Mouse (Mus musculus) limb, embryonic 14.5 days (tissue): Measurements from ENCODE around the gene Dazap1. TPM values are rescaled to one million over a fixed set of nuclear protein-coding genes. Genes with fewer than 3 reads are reported as not detected.

Experiments
- ATAC-seq: fragments of 200-750 bp; cut with Nextera tagmentation; 2 replicates; pipeline ENCODE4 v1.8.0; 2017; ENCODE audit warnings: low read depth, moderate number of reproducible peaks, moderate TSS enrichment; ENCODE audit not compliant: low FRiP score
- DNase-seq: peaks from one replicate; pipeline ENCODE4 v3.0.0-alpha.2; 2015; ENCODE audit warnings: low spot score
- H3K27ac ChIP-seq: fragments of 300-500 bp; sonication (generic); replicated peaks from 2 replicates; pipeline ENCODE4 v1.5.1; 2014; ENCODE audit warnings: low read depth, mild to moderate bottlenecking, low read length, moderate library complexity, mixed read lengths
- H3K27me3 ChIP-seq: fragments of 300-500 bp; sonication (generic); 2 replicates; pipeline ENCODE4 v1.6.1; 2014; ENCODE audit warnings: low read length, mixed read lengths; ENCODE audit not compliant: control insufficient read depth, insufficient read depth
- H3K36me3 ChIP-seq: fragments of 300-500 bp; sonication (generic); 2 replicates; pipeline ENCODE4 v1.6.1; 2014; ENCODE audit warnings: mild to moderate bottlenecking, low read length, moderate library complexity, mixed read lengths; ENCODE audit not compliant: control insufficient read depth, insufficient read depth
- H3K4me1 ChIP-seq: fragments of 300-500 bp; sonication (generic); 2 replicates; pipeline ENCODE4 v1.6.1; 2014; ENCODE audit warnings: antibody characterized with exemption, low read length, mixed read lengths; ENCODE audit not compliant: control insufficient read depth, insufficient read depth
- H3K4me2 ChIP-seq: fragments of 300-500 bp; sonication (generic); replicated peaks from 2 replicates; pipeline ENCODE4 v1.6.1; 2014; ENCODE audit warnings: low read depth, mild to moderate bottlenecking, low read length, moderate library complexity; ENCODE audit not compliant: severe bottlenecking
- H3K4me3 ChIP-seq: fragments of 300-500 bp; sonication (generic); replicated peaks from 2 replicates; pipeline ENCODE4 v1.5.1; 2014; ENCODE audit warnings: low read length
- H3K9ac ChIP-seq: fragments of 300-500 bp; sonication (generic); 2 replicates; pipeline ENCODE4 v1.6.1; 2014; ENCODE audit warnings: mild to moderate bottlenecking, low read depth, low read length, moderate library complexity; ENCODE audit not compliant: severe bottlenecking
- H3K9me3 ChIP-seq: fragments of 300-500 bp; sonication (generic); 2 replicates; pipeline ENCODE4 v1.6.1; 2016; ENCODE audit warnings: low read length; ENCODE audit not compliant: control insufficient read depth
- POLR2A ChIP-seq: fragments of 200-500 bp; IDR thresholded peaks from 2 replicates; pipeline ENCODE4 v1.8.0; 2012; ENCODE audit warnings: inconsistent platforms, mild to moderate bottlenecking, moderate library complexity, borderline replicate concordance; ENCODE audit not compliant: insufficient read depth, insufficient read length; ENCODE audit errors: extremely low read depth
- WGBS: fragments of 180-500 bp; shearing (Covaris S2); extraction: QIAGEN DNeasy Blood & Tissue Kit; methylation state at CpG from one replicate; pipeline ENCODE4 v1.1.7; 2014; 5-methylcytosine and 5-hydroxymethylcytosine counted together
- polyA plus RNA-seq, 2 experiments: library from polyadenylated mRNA; depleted of rRNA in 1 of 2; stranded (reverse) in 1 of 2; unstranded in 1 of 2; fragments of >200 nt; fragmentation: Nextera tagmentation in 1 of 2; extraction: Ambion mirVana in 1 of 2; gene quantifications; 2 replicates each; pipeline versions ENCODE4 v1.2.1 to v1.2.3; 2012 to 2014

The Dazap1 gene
- polyA plus RNA-seq, 2 experiments = 46.1 to 272 TPM

DNA sequence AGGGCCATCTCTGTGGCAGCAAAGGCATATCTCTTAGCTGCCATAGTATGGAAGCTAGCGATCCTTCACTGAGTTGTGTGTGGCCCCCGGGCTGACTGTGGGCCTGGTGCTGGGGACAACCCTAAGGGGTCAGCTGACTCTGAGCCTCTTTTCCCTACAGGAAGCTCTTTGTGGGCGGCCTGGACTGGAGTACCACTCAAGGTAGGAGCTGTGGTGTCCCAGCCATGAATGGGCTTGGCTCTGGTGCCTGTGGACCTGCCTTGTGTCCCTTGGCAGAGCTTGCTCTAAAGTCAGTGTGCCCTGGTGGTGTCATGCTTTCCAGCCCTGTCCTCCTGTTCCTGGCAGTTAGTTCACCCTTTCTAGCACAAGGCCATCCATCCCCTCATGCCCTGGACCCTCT is 12.6 kb downstream of the Dazap1 start:
- no peaks in the 10 kb centered on the region for H3K27me3 ChIP-seq
- 91% methylated on average over 3 of the region's 3 CpGs for WGBS
- H3K4me1 ChIP-seq = no peaks in the 10 kb centered on the region
- DNase-seq (no peak), ATAC-seq (no peak)
- H3K27ac ChIP-seq = no peak overlapping the region
- H3K9ac ChIP-seq = no peak overlapping the region
- no peak overlapping the region for H3K4me2 ChIP-seq
- TF ChIP-seq POLR2A = no peak
- no peak overlapping the region for H3K4me3 ChIP-seq
- H3K9me3 ChIP-seq = no peaks in the 10 kb centered on the region
- peaks cover 73% of the 10 kb centered on the region for H3K36me3 ChIP-seq

DNA sequence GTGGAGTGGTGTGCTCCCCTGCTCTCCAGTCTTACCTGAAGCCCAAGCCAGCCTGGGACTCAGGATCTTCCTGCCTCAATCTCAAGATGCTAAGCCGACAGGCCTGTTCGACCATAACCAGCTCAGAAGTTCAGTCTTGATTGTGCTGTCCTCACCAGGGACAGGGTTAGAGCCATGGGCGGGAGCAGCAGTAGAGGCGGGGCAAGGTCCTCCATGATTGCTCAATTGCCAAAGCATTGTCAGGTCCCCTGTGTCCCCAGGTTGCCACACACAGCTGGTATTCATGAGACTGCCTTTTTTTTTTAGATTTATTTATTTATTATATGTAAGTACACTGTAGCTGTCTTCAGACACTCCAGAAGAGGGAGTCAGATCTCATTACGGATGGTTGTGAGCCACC is 15.0 kb downstream of the Dazap1 start:
- DNase-seq = no peak
- H3K4me2 ChIP-seq = no peak overlapping the region
- no peak overlapping the region for H3K4me3 ChIP-seq
- no peaks in the 10 kb centered on the region for H3K9me3 ChIP-seq
- H3K36me3 ChIP-seq = peaks cover 90% of the 10 kb centered on the region
- TF ChIP-seq POLR2A = no peak
- H3K27ac ChIP-seq = no peak overlapping the region
- H3K27me3 ChIP-seq = no peaks in the 10 kb centered on the region
- H3K4me1 ChIP-seq = no peaks in the 10 kb centered on the region
- no peak overlapping the region for H3K9ac ChIP-seq
- ATAC-seq = no peak
- 86% methylated on average over 5 of the region's 5 CpGs for WGBS

- Histone ChIP-seq H3K27ac (no peak overlapping the region), H3K27me3 (no peaks in the 10 kb centered on the region), H3K4me2 (no peak overlapping the region), H3K4me1 (no peaks in the 10 kb centered on the region), H3K9me3 (no peaks in the 10 kb centered on the region), H3K36me3 (peaks cover 96% of the 10 kb centered on the region), H3K4me3 (no peak overlapping the region), H3K9ac (no peak overlapping the region)
- DNase-seq (no peak), ATAC-seq (no peak)
- no peak for TF ChIP-seq POLR2A
- 97% methylated on average over 9 of the region's 9 CpGs for WGBS
Observed at GRCm38 (mm10) chr10:80278390-80278789, 17.1 kb downstream of the Dazap1 start.

DNA sequence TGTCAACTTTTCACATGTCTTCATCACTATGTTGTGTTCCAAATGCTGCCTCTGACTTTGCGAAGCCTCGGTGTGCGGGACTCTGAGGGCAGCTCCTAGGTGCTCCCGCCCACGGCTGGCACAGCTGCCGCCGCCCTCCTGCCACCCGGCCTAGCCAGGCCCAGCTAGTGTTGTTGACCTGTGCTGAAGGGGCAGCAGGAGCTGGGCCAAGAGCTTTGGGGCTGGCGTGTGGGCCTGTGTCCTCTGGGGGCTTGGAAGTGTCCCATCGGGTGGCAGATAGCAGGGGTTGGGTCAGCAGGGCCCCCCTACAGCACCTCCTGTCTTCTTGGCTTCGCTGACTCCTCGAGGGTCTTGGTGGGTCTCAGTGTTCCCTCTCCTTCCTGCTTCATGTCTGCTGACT is 18.0 kb downstream of the Dazap1 start:
- ATAC-seq = no peak
- no peak overlapping the region for H3K4me3 ChIP-seq
- no peaks in the 10 kb centered on the region for H3K4me1 ChIP-seq
- 95% methylated on average over 12 of the region's 12 CpGs for WGBS
- no peak overlapping the region for H3K27ac ChIP-seq
- no peaks in the 10 kb centered on the region for H3K27me3 ChIP-seq
- no peak overlapping the region for H3K9ac ChIP-seq
- no peak overlapping the region for H3K4me2 ChIP-seq
- DNase-seq = no peak
- TF ChIP-seq POLR2A = no peak
- H3K9me3 ChIP-seq = no peaks in the 10 kb centered on the region
- peaks cover 96% of the 10 kb centered on the region for H3K36me3 ChIP-seq

- Histone ChIP-seq H3K36me3 (peaks cover 97% of the 10 kb centered on the region), H3K9me3 (no peaks in the 10 kb centered on the region), H3K4me1 (no peaks in the 10 kb centered on the region), H3K4me2 (no peak overlapping the region), H3K27ac (no peak overlapping the region), H3K4me3 (no peak overlapping the region), H3K27me3 (no peaks in the 10 kb centered on the region), H3K9ac (no peak overlapping the region)
- no peak for TF ChIP-seq POLR2A
- 84% methylated on average over 7 of the region's 7 CpGs for WGBS
- DNase-seq (no peak), ATAC-seq (no peak)
Observed at GRCm38 (mm10) chr10:80281304-80281703, 20.0 kb downstream of the Dazap1 start.

DNA sequence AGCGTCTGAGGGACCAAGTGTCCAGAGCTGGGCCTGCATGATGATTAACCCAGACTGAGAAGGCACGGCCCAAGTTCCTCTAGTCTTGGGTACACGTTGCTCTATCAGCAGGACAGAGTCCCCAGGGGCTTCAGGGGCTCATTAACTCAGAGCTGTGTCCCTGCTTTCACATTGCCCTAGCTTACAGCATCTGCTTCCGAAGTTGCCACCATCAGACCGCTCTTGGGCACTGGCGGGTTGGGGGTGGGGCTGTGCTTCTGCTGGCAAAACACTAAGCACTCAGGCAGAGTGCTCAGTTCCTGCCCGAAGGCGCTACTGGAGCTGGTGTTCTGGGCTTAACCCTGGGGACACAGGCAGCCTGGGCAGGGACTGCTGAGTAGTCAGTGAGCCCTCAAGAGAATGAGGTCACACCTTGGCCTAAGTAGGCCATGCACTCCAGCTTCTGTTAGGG is 20.7 kb downstream of the Dazap1 start:
- ATAC-seq (no peak), DNase-seq (no peak)
- Histone ChIP-seq H3K36me3 (peaks cover 96% of the 10 kb centered on the region), H3K4me3 (no peak overlapping the region), H3K4me1 (no peaks in the 10 kb centered on the region), H3K9ac (no peak overlapping the region), H3K9me3 (no peaks in the 10 kb centered on the region), H3K27ac (no peak overlapping the region), H3K27me3 (no peaks in the 10 kb centered on the region), H3K4me2 (no peak overlapping the region)
- no peak for TF ChIP-seq POLR2A
- 76% methylated on average over 8 of the region's 8 CpGs for WGBS
